Mouse (Mus musculus): ENCODE measurements around the gene Osbpl3. TPM values are rescaled to one million over a fixed set of nuclear protein-coding genes. Genes with fewer than 3 reads are reported as not detected.

The Osbpl3 gene
- polyA plus RNA-seq, 1 experiment from 2014 or later: 14.5 TPM

DNA sequence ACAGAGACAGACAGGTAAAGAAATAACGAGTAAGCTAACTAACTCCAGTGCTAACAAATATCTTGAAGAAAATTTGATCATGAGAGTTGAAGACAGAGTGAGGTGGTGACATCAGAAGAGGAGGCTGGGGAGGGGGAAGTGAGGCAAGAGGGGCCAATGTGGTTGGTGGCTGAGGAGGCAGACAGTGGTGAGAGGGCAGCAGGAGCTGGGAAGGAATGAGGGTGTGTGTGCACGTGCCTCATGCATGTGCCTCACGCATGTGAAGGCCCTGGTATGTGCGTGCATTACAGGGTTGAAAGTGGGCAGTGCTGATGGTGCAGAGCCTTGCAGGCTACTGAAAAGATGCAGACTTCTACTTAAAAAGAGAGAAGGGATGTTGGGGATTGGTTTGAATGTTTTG, 149.4 kb downstream of the Osbpl3 start:
- Histone ChIP-seq H3K9me3 (ENCODE audit: control insufficient read depth, low read length) (no peaks in the 10 kb centered on the region), H3K27ac (replicated peaks) (no peak overlapping the region), H3K4me2 (replicated peaks; ENCODE audit: low read depth) (no peak overlapping the region), H3K4me3 (ENCODE audit: low read depth, low read length) (no peak overlapping the region), H3K9ac (ENCODE audit: low read length) (no peak overlapping the region), H3K4me1 (replicated peaks; ENCODE audit: control insufficient read depth, insufficient read depth) (no peaks in the 10 kb centered on the region), H3K36me3 (ENCODE audit: control insufficient read depth, insufficient read depth, low read length) (no peaks in the 10 kb centered on the region; the same call in 1 of the 2 replicates), H3K27me3 (ENCODE audit: control insufficient read depth, insufficient read depth, low read length) (no peaks in the 10 kb centered on the region)
- TF ChIP-seq CTCF (IDR thresholded peaks at IDR 0.05; ENCODE audit: low read depth) (no peak), EP300 (optimal IDR thresholded peaks at IDR 0.05) (no peak)
- no peak for ATAC-seq (ENCODE audit: low FRiP score, low TSS enrichment)
- WGBS: 85% methylated on average over 4 of the region's 4 CpGs
- no peak for DNase-seq (ENCODE audit: low spot score)

GRCm38 (mm10) chr6:50304949-50305491, 151.0 kb downstream of the Osbpl3 start:
- H3K27ac ChIP-seq (replicated peaks): no peak overlapping the region
- H3K36me3 ChIP-seq (ENCODE audit: control insufficient read depth, insufficient read depth, low read length): no peaks in the 10 kb centered on the region; the same call in 1 of the 2 replicates
- H3K9ac ChIP-seq (ENCODE audit: low read length): no peak overlapping the region
- no peak overlapping the region for H3K4me3 ChIP-seq (ENCODE audit: low read depth, low read length)
- ATAC-seq (ENCODE audit: low FRiP score, low TSS enrichment) (no peak), DNase-seq (ENCODE audit: low spot score) (peak; percentile 76)
- no peaks in the 10 kb centered on the region for H3K9me3 ChIP-seq (ENCODE audit: control insufficient read depth, low read length)
- no peaks in the 10 kb centered on the region for H3K27me3 ChIP-seq (ENCODE audit: control insufficient read depth, insufficient read depth, low read length)
- no peak overlapping the region for H3K4me2 ChIP-seq (replicated peaks; ENCODE audit: low read depth)
- WGBS: 57% methylated on average over 4 of the region's 4 CpGs
- H3K4me1 ChIP-seq (replicated peaks; ENCODE audit: control insufficient read depth, insufficient read depth): no peaks in the 10 kb centered on the region
- TF ChIP-seq CTCF (IDR thresholded peaks at IDR 0.05; ENCODE audit: low read depth) (peak; percentile 98), EP300 (optimal IDR thresholded peaks at IDR 0.05) (no peak)

DNA sequence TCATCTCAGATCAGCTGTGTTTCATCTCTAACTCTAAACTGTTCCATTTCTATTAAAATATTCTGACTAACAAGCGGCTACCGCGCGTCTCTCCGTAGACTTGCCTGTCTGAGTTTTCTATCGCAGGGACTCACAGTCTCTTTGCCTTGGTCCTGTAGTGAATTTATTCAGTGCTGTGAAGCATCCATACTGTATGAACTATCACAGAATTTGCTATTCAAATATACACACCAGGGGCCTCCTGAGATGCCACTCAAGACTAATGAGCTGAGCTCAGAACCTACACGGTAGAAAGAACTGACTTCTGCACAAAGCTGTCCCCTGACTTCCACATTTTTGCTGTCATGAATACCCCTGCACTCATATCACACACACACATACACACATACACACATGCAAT, 154.9 kb downstream of the Osbpl3 start:
- no peaks in the 10 kb centered on the region for H3K4me1 ChIP-seq (replicated peaks; ENCODE audit: control insufficient read depth, insufficient read depth)
- H3K4me2 ChIP-seq (replicated peaks; ENCODE audit: low read depth): no peak overlapping the region
- no peak overlapping the region for H3K27ac ChIP-seq (replicated peaks)
- no peaks in the 10 kb centered on the region; the same call in 1 of the 2 replicates for H3K36me3 ChIP-seq (ENCODE audit: control insufficient read depth, insufficient read depth, low read length)
- no peak overlapping the region for H3K4me3 ChIP-seq (ENCODE audit: low read depth, low read length)
- no peaks in the 10 kb centered on the region for H3K27me3 ChIP-seq (ENCODE audit: control insufficient read depth, insufficient read depth, low read length)
- WGBS: 86% methylated on average over 7 of the region's 7 CpGs
- TF ChIP-seq CTCF (IDR thresholded peaks at IDR 0.05; ENCODE audit: low read depth) (no peak), EP300 (optimal IDR thresholded peaks at IDR 0.05) (no peak)
- H3K9ac ChIP-seq (ENCODE audit: low read length): no peak overlapping the region
- no peak for DNase-seq (ENCODE audit: low spot score)
- H3K9me3 ChIP-seq (ENCODE audit: control insufficient read depth, low read length): no peaks in the 10 kb centered on the region
- ATAC-seq (ENCODE audit: low FRiP score, low TSS enrichment): no peak

GRCm38 (mm10) chr6:50300622-50301021, 155.4 kb downstream of the Osbpl3 start:
- H3K27ac ChIP-seq (replicated peaks): no peak overlapping the region

DNA sequence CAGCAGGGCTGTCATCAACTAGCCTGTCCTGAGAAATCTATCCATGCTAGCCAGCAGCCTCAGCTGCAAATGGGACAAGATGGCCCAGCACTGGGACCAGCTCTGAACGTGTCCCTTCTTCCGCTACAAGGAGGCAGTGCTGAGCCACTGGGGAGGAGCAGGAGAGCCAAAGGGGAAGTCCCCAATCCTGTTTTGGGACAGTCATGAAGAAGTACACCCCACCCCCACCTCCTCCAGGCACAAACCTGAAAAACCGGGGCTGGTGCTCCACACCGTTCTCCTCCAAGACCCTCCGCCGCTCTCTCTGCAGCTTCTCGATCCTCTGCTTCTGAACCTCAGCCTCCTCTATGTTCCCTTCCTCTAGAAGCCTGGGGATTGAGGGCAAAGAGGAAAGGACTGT, 156.9 kb downstream of the Osbpl3 start:
- Histone ChIP-seq H3K9ac (ENCODE audit: low read length) (no peak overlapping the region), H3K4me1 (replicated peaks; ENCODE audit: control insufficient read depth, insufficient read depth) (no peaks in the 10 kb centered on the region), H3K27ac (replicated peaks) (no peak overlapping the region), H3K27me3 (ENCODE audit: control insufficient read depth, insufficient read depth, low read length) (no peaks in the 10 kb centered on the region), H3K4me2 (replicated peaks; ENCODE audit: low read depth) (no peak overlapping the region), H3K36me3 (ENCODE audit: control insufficient read depth, insufficient read depth, low read length) (no peaks in the 10 kb centered on the region; the same call in 1 of the 2 replicates), H3K9me3 (ENCODE audit: control insufficient read depth, low read length) (no peaks in the 10 kb centered on the region), H3K4me3 (ENCODE audit: low read depth, low read length) (no peak overlapping the region)
- no peak for DNase-seq (ENCODE audit: low spot score)
- TF ChIP-seq EP300 (optimal IDR thresholded peaks at IDR 0.05) (no peak), CTCF (IDR thresholded peaks at IDR 0.05; ENCODE audit: low read depth) (peak; percentile 20; the same call in 1 of the 2 replicates)
- ATAC-seq (ENCODE audit: low FRiP score, low TSS enrichment): no peak
- 82% methylated on average over 7 of the region's 7 CpGs for WGBS

More at GRCm38 (mm10) chr6:50300622-50301021, 155.4 kb downstream of the Osbpl3 start:
- H3K4me1 ChIP-seq (replicated peaks; ENCODE audit: control insufficient read depth, insufficient read depth): no peaks in the 10 kb centered on the region
- TF ChIP-seq CTCF (IDR thresholded peaks at IDR 0.05; ENCODE audit: low read depth): peak; percentile 13; the same call in 1 of the 2 replicates
- TF ChIP-seq EP300 (optimal IDR thresholded peaks at IDR 0.05): no peak
- H3K4me2 ChIP-seq (replicated peaks; ENCODE audit: low read depth): no peak overlapping the region
- DNase-seq (ENCODE audit: low spot score) (no peak), ATAC-seq (ENCODE audit: low FRiP score, low TSS enrichment) (no peak)
- H3K9me3 ChIP-seq (ENCODE audit: control insufficient read depth, low read length): no peaks in the 10 kb centered on the region
- 75% methylated on average over 6 of the region's 6 CpGs for WGBS
- no peaks in the 10 kb centered on the region for H3K27me3 ChIP-seq (ENCODE audit: control insufficient read depth, insufficient read depth, low read length)
- no peaks in the 10 kb centered on the region; the same call in 1 of the 2 replicates for H3K36me3 ChIP-seq (ENCODE audit: control insufficient read depth, insufficient read depth, low read length)
- no peak overlapping the region for H3K4me3 ChIP-seq (ENCODE audit: low read depth, low read length)
- H3K9ac ChIP-seq (ENCODE audit: low read length): no peak overlapping the region

DNA sequence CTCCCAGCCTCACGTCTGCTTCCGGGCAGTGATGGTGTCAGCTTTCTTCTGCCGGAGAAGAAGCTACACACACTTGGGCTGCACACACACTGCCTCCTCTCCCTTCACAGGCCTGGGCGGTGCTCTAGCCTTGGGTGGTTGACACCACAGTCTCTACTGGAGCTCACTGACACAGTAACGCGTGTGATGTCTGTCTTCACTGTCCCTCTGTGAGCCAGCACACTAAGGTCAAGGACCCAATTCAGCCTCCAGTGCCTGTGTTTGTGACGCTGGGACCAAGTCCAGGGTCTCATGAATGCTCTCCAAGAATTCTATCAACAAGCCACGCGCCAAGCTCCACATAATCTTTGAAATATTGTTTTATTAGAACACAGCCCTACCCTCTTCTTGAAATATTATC, 158.3 kb downstream of the Osbpl3 start:
- Histone ChIP-seq H3K4me1 (replicated peaks; ENCODE audit: control insufficient read depth, insufficient read depth) (no peaks in the 10 kb centered on the region), H3K4me3 (ENCODE audit: low read depth, low read length) (no peak overlapping the region), H3K27me3 (ENCODE audit: control insufficient read depth, insufficient read depth, low read length) (no peaks in the 10 kb centered on the region), H3K9me3 (ENCODE audit: control insufficient read depth, low read length) (no peaks in the 10 kb centered on the region), H3K4me2 (replicated peaks; ENCODE audit: low read depth) (no peak overlapping the region), H3K27ac (replicated peaks) (no peak overlapping the region), H3K36me3 (ENCODE audit: control insufficient read depth, insufficient read depth, low read length) (no peaks in the 10 kb centered on the region; the same call in 1 of the 2 replicates), H3K9ac (ENCODE audit: low read length) (no peak overlapping the region)
- DNase-seq (ENCODE audit: low spot score) (no peak), ATAC-seq (ENCODE audit: low FRiP score, low TSS enrichment) (no peak)
- TF ChIP-seq EP300 (optimal IDR thresholded peaks at IDR 0.05) (no peak), CTCF (IDR thresholded peaks at IDR 0.05; ENCODE audit: low read depth) (no peak)
- 88% methylated on average over 9 of the region's 9 CpGs for WGBS

Measured in stomach, postnatal 0 days (tissue).